Mouse (Mus musculus) lung, embryonic 15.5 days (tissue): Measurements from ENCODE around the gene Mbnl2. TPM values are rescaled to one million over a fixed set of nuclear protein-coding genes. Genes with fewer than 3 reads are reported as not detected.

Experiments used
- ATAC-seq: fragments of 200-750 bp; cut with Nextera tagmentation; 2 replicates; pipeline ENCODE4 v1.8.0; 2017; ENCODE audit warnings: moderate number of reproducible peaks, borderline replicate concordance; ENCODE audit not compliant: low FRiP score, low TSS enrichment; ENCODE audit errors: extremely low read depth
- H3K27ac ChIP-seq: fragments of 300-500 bp; sonication (generic); 2 replicates; pipeline ENCODE4 v1.5.1; 2015; ENCODE audit warnings: moderate library complexity, mild to moderate bottlenecking, inconsistent platforms
- H3K27me3 ChIP-seq: fragments of 300-500 bp; sonication (generic); 2 replicates; pipeline ENCODE4 v1.6.1; 2015; ENCODE audit warnings: inconsistent platforms
- H3K36me3 ChIP-seq: fragments of 300-500 bp; sonication (generic); 2 replicates; pipeline ENCODE4 v1.6.1; 2015; ENCODE audit warnings: inconsistent platforms
- H3K4me1 ChIP-seq: fragments of 300-500 bp; sonication (generic); 2 replicates; pipeline ENCODE4 v1.6.1; 2015; ENCODE audit warnings: inconsistent platforms
- H3K4me2 ChIP-seq: fragments of 300-500 bp; sonication (generic); 2 replicates; pipeline ENCODE4 v1.6.1; 2015; ENCODE audit warnings: inconsistent platforms, mild to moderate bottlenecking, moderate library complexity
- H3K4me3 ChIP-seq: fragments of 300-500 bp; sonication (generic); 2 replicates; pipeline ENCODE4 v1.5.1; 2015; ENCODE audit warnings: mild to moderate bottlenecking, inconsistent platforms
- H3K9ac ChIP-seq: fragments of 300-500 bp; sonication (generic); 2 replicates; pipeline ENCODE4 v1.6.1; 2015; ENCODE audit warnings: inconsistent platforms
- H3K9me3 ChIP-seq: fragments of 300-500 bp; sonication (generic); 2 replicates; pipeline ENCODE4 v1.6.1; 2016; ENCODE audit warnings: inconsistent platforms
- WGBS: fragments of 180-500 bp; shearing (Covaris S2); methylation state at CpG from one replicate; pipeline ENCODE4 v1.1.7; 2015; 5-methylcytosine and 5-hydroxymethylcytosine counted together
- polyA plus RNA-seq: library from polyadenylated mRNA; unstranded; fragments of >200 nt; fragmentation: Nextera tagmentation; extraction: Ambion mirVana; gene quantifications from 2 replicates; pipeline ENCODE4 v1.2.1, GENCODE M21; 2015

Gene Mbnl2
- polyA plus RNA-seq, 1 experiment from 2014 or later = 141 TPM

DNA sequence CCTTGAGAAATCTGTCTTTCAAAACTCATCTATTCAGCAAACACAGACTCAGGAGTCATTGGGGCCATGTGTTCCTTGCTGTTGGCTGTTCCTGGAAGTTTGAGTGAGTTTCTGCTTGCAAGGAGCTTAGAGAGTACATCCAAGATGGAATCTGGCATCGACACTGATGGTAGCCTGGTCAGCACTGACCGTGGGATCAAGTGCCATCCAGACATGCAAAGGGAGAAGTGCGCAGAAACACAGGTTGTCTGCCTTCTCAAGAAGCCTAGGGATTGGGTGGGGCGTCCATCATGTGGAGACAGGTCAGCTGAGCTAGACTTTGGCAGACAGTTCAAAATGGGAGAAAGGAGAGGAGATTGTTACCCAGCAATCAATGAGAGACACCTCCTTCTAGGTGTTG lies 89.6 kb downstream of the Mbnl2 start:
- Histone ChIP-seq H3K4me2 (no peak overlapping the region), H3K27me3 (no peaks in the 10 kb centered on the region), H3K36me3 (no peaks in the 10 kb centered on the region), H3K4me3 (no peak overlapping the region), H3K27ac (no peak overlapping the region), H3K9ac (no peak overlapping the region), H3K4me1 (peaks cover 35% of the 10 kb centered on the region), H3K9me3 (no peaks in the 10 kb centered on the region)
- WGBS = 92% methylated on average over 4 of the region's 4 CpGs
- no peak for ATAC-seq

DNA sequence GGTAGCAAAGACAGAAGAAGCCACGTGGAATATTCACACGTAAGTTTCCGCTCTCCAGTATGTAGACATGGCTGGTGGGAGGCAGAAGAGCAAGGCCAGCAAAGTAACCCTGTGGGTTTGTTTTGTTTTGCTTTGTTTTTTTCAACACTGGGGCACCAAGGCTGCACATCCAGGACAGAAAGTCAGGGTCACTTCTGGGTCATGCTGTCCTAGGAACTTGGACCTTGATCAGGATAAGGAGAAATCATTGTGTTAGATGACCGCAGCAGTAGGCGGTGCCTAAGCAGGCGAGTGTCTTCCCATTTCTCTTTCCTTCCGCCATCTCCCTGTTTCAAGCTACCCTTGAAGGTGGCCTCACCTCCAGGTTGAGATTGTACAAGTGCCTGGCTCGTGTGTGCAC lies 91.5 kb downstream of the Mbnl2 start:
- no peaks in the 10 kb centered on the region for H3K36me3 ChIP-seq
- no peak for ATAC-seq
- H3K27me3 ChIP-seq = no peaks in the 10 kb centered on the region
- H3K4me1 ChIP-seq = peaks cover 51% of the 10 kb centered on the region
- no peak overlapping the region for H3K4me2 ChIP-seq
- no peak overlapping the region for H3K4me3 ChIP-seq
- 86% methylated on average over 8 of the region's 8 CpGs for WGBS
- H3K9ac ChIP-seq = no peak overlapping the region
- no peaks in the 10 kb centered on the region for H3K9me3 ChIP-seq
- H3K27ac ChIP-seq = no peak overlapping the region

- 88% methylated on average over 4 of the region's 4 CpGs for WGBS
- H3K4me1 ChIP-seq = peaks cover 53% of the 10 kb centered on the region
- H3K27me3 ChIP-seq = no peaks in the 10 kb centered on the region
- no peak overlapping the region for H3K27ac ChIP-seq
- no peak overlapping the region for H3K4me2 ChIP-seq
- no peak overlapping the region for H3K9ac ChIP-seq
- no peaks in the 10 kb centered on the region for H3K9me3 ChIP-seq
- no peak for ATAC-seq
- no peak overlapping the region for H3K4me3 ChIP-seq
- no peaks in the 10 kb centered on the region for H3K36me3 ChIP-seq
Observed at GRCm38 (mm10) chr14:120367589-120367988, 92.1 kb downstream of the Mbnl2 start.

- H3K4me1 ChIP-seq = peaks cover 55% of the 10 kb centered on the region
- H3K4me3 ChIP-seq = no peak overlapping the region
- WGBS = 56% methylated on average over 5 of the region's 5 CpGs
- no peak overlapping the region for H3K4me2 ChIP-seq
- no peaks in the 10 kb centered on the region for H3K9me3 ChIP-seq
- peak overlapping the region; percentile 54; the same call in 1 of the 2 replicates for H3K27ac ChIP-seq
- no peak for ATAC-seq
- H3K36me3 ChIP-seq = no peaks in the 10 kb centered on the region
- no peak overlapping the region for H3K9ac ChIP-seq
- H3K27me3 ChIP-seq = no peaks in the 10 kb centered on the region
Observed at GRCm38 (mm10) chr14:120368456-120368855, 93.0 kb downstream of the Mbnl2 start.

DNA sequence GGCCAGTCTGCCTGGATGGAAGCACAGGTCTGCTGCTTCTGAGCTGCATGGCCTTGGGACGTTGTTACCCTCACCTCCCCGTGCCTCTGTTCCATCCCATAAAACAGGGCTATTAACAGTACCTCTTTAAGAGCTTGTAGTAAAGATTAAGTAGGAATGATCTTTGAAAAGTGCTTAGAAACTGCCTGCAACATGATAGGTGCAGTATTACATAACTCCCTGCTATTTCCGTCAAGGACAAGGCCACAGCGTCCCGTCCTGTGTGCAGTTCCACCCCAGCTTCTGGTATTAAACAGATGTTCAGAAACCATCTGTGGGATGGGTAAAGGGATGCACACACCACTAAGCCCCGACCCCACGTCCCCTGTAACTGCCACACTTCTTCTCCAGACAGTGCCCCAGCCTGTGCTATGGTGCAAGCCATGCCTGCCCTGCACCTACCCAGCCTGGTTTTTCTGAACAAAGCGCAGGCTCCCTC lies 93.5 kb downstream of the Mbnl2 start:
- WGBS = 40% methylated on average over 8 of the region's 8 CpGs
- no peak for ATAC-seq
- peak overlapping the region; percentile 54; the same call in 1 of the 2 replicates for H3K27ac ChIP-seq
- H3K9ac ChIP-seq = no peak overlapping the region
- H3K36me3 ChIP-seq = no peaks in the 10 kb centered on the region
- H3K4me2 ChIP-seq = no peak overlapping the region
- peaks cover 60% of the 10 kb centered on the region for H3K4me1 ChIP-seq
- H3K27me3 ChIP-seq = no peaks in the 10 kb centered on the region
- no peaks in the 10 kb centered on the region for H3K9me3 ChIP-seq
- no peak overlapping the region for H3K4me3 ChIP-seq

- no peak for ATAC-seq
- H3K27me3 ChIP-seq = no peaks in the 10 kb centered on the region
- no peak overlapping the region for H3K4me2 ChIP-seq
- H3K9ac ChIP-seq = no peak overlapping the region
- H3K9me3 ChIP-seq = no peaks in the 10 kb centered on the region
- no peaks in the 10 kb centered on the region for H3K36me3 ChIP-seq
- no peak overlapping the region for H3K4me3 ChIP-seq
- peaks cover 66% of the 10 kb centered on the region for H3K4me1 ChIP-seq
- H3K27ac ChIP-seq = no peak overlapping the region
- WGBS = 80% methylated on average over 14 of the region's 14 CpGs
Observed at GRCm38 (mm10) chr14:120370044-120370443, 94.6 kb downstream of the Mbnl2 start.

DNA sequence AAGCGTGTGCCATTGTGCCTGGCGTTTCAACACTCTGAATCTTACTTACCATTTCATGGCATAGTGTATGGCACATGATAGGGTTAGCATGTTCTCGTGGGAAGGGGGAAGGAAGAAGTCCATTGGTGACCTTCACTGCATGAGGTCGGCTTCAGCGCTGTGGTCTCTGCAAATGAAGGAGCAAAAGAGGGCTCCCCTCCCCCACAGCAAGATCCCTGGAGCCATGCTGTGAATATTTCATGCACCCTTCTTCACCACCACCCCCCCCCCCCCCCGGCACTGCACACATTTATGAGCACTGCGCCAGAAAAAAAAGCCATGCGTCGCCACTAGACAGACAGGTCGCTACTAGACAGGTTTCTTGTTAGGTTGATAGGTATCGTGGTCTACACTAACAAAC lies 95.2 kb downstream of the Mbnl2 start:
- H3K36me3 ChIP-seq = no peaks in the 10 kb centered on the region

DNA sequence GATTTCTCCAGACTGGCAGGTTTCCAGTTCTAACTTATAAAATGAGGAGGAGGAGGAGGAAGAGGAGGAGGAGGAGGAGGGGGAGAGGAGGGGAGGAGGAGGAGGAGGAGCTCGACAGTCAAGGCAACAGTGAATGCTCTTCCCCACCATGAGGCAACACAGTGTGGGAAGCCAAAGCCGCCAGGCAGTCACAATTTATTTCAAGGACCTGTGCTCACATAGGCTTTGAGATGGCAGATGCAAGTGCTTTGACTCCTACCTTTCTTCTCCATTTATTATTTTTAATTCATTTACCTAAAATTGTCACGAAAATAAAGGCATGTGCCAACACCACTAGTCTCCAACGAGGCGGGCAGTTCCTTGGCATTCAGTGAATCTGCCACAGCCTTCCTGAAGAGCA lies 95.7 kb downstream of the Mbnl2 start:
- no peak overlapping the region for H3K27ac ChIP-seq
- no peaks in the 10 kb centered on the region for H3K27me3 ChIP-seq
- ATAC-seq = no peak
- peaks cover 74% of the 10 kb centered on the region for H3K4me1 ChIP-seq
- H3K9ac ChIP-seq = no peak overlapping the region
- WGBS = 66% methylated on average over 5 of the region's 5 CpGs
- no peaks in the 10 kb centered on the region for H3K36me3 ChIP-seq
- no peak overlapping the region for H3K4me3 ChIP-seq
- no peak overlapping the region for H3K4me2 ChIP-seq
- no peaks in the 10 kb centered on the region for H3K9me3 ChIP-seq

More for the DNA sequence above, 95.2 kb downstream of the Mbnl2 start:
- Histone ChIP-seq H3K27me3 (no peaks in the 10 kb centered on the region), H3K4me2 (no peak overlapping the region), H3K4me1 (peaks cover 69% of the 10 kb centered on the region), H3K9me3 (no peaks in the 10 kb centered on the region), H3K27ac (no peak overlapping the region), H3K9ac (no peak overlapping the region), H3K4me3 (no peak overlapping the region)
- ATAC-seq = no peak
- 71% methylated on average over 11 of the region's 11 CpGs for WGBS

GRCm38 (mm10) chr14:120373026-120374024 lies 97.9 kb downstream of the Mbnl2 start:
- Histone ChIP-seq H3K9ac (no peak overlapping the region), H3K4me3 (no peak overlapping the region), H3K27me3 (no peaks in the 10 kb centered on the region), H3K36me3 (no peaks in the 10 kb centered on the region), H3K4me2 (no peak overlapping the region), H3K27ac (peak overlapping the region; percentile 41), H3K4me1 (peaks cover 85% of the 10 kb centered on the region), H3K9me3 (no peaks in the 10 kb centered on the region)
- 40% methylated on average over 11 of the region's 11 CpGs for WGBS
- no peak for ATAC-seq

- Histone ChIP-seq H3K4me3 (no peak overlapping the region), H3K36me3 (no peaks in the 10 kb centered on the region), H3K9me3 (no peaks in the 10 kb centered on the region), H3K27me3 (no peaks in the 10 kb centered on the region), H3K9ac (no peak overlapping the region), H3K27ac (no peak overlapping the region), H3K4me2 (no peak overlapping the region), H3K4me1 (peaks cover 85% of the 10 kb centered on the region)
- no peak for ATAC-seq
- WGBS = 90% methylated on average over 14 of the region's 14 CpGs
Observed at GRCm38 (mm10) chr14:120374786-120375185, 99.3 kb downstream of the Mbnl2 start.

- no peaks in the 10 kb centered on the region for H3K27me3 ChIP-seq
- H3K9me3 ChIP-seq = no peaks in the 10 kb centered on the region
- H3K27ac ChIP-seq = peak overlapping the region; percentile 72
- H3K36me3 ChIP-seq = 0 out of 2 replicates have a peak, but pooled peaks cover 3% of the 10 kb centered on the region
- no peak for ATAC-seq
- H3K4me3 ChIP-seq = no peak overlapping the region
- WGBS = 74% methylated on average over 4 of the region's 4 CpGs
- H3K9ac ChIP-seq = no peak overlapping the region
- H3K4me2 ChIP-seq = no peak overlapping the region
- H3K4me1 ChIP-seq = peaks cover 78% of the 10 kb centered on the region
Observed at GRCm38 (mm10) chr14:120377192-120377591, 101.7 kb downstream of the Mbnl2 start.

GRCm38 (mm10) chr14:120378002-120378401 lies 102.5 kb downstream of the Mbnl2 start:
- Histone ChIP-seq H3K4me2 (no peak overlapping the region), H3K9ac (no peak overlapping the region), H3K36me3 (0 out of 2 replicates have a peak, but pooled peaks cover 3% of the 10 kb centered on the region), H3K27ac (peak overlapping the region; percentile 72), H3K27me3 (no peaks in the 10 kb centered on the region), H3K4me1 (peaks cover 77% of the 10 kb centered on the region), H3K4me3 (no peak overlapping the region), H3K9me3 (no peaks in the 10 kb centered on the region)
- ATAC-seq = no peak
- 39% methylated on average over 8 of the region's 8 CpGs for WGBS
